Mouse (Mus musculus) limb, embryonic 11.5 days (tissue): ENCODE results near the gene Alox5. TPM values are rescaled to one million over a fixed set of nuclear protein-coding genes. Genes with fewer than 3 reads are reported as not detected.
"Not testable (repeated sequence)": the region's sequence is repeated elsewhere in the genome, so short reads cannot be mapped to it uniquely, and the experiment has no call there.

Experiments used
- ATAC-seq: fragments of 200-750 bp; cut with Nextera tagmentation; 2 replicates; pipeline ENCODE4 v1.8.0; 2017; ENCODE audit warnings: low read depth; ENCODE audit not compliant: insufficient number of reproducible peaks, low FRiP score, low TSS enrichment
- DNase-seq: peaks from one replicate; pipeline ENCODE4 v3.0.0-alpha.2; 2015; ENCODE audit warnings: low spot score
- H3K27ac ChIP-seq: fragments of 300-500 bp; sonication (generic); replicated peaks from 2 replicates; pipeline ENCODE4 v1.5.1; 2014; ENCODE audit warnings: low read depth, mild to moderate bottlenecking, low read length
- H3K27me3 ChIP-seq: fragments of 300-500 bp; sonication (generic); 2 replicates; pipeline ENCODE4 v1.6.1; 2014; ENCODE audit warnings: mild to moderate bottlenecking, low read length, mixed read lengths; ENCODE audit not compliant: control insufficient read depth, insufficient read depth
- H3K36me3 ChIP-seq: fragments of 300-500 bp; sonication (generic); 2 replicates; pipeline ENCODE4 v1.6.1; 2014; ENCODE audit warnings: mild to moderate bottlenecking, low read length, moderate library complexity, mixed read lengths; ENCODE audit not compliant: control insufficient read depth, insufficient read depth
- H3K4me1 ChIP-seq: fragments of 300-500 bp; sonication (generic); 2 replicates; pipeline ENCODE4 v1.6.1; 2014; ENCODE audit warnings: low read length, mixed read lengths; ENCODE audit not compliant: control insufficient read depth, insufficient read depth
- H3K4me2 ChIP-seq: fragments of 300-500 bp; sonication (generic); 2 replicates; pipeline ENCODE4 v1.6.1; 2014; ENCODE audit warnings: low read depth, mild to moderate bottlenecking, moderate library complexity; ENCODE audit not compliant: severe bottlenecking
- H3K4me3 ChIP-seq: fragments of 300-500 bp; sonication (generic); 2 replicates; pipeline ENCODE4 v1.5.1; 2014; ENCODE audit warnings: low read depth, low read length
- H3K9ac ChIP-seq: fragments of 300-500 bp; sonication (generic); 2 replicates; pipeline ENCODE4 v1.6.1; 2014; ENCODE audit warnings: mild to moderate bottlenecking, low read length
- H3K9me3 ChIP-seq: fragments of 300-500 bp; sonication (generic); 2 replicates; pipeline ENCODE4 v1.6.1; 2016; ENCODE audit warnings: low read length; ENCODE audit not compliant: control insufficient read depth
- WGBS: fragments of 180-500 bp; shearing (Covaris S2); extraction: QIAGEN DNeasy Blood & Tissue Kit; methylation state at CpG from one replicate; pipeline ENCODE4 v1.1.7; 2014; 5-methylcytosine and 5-hydroxymethylcytosine counted together
- polyA plus RNA-seq: library from polyadenylated mRNA; unstranded; fragments of >200 nt; fragmentation: Nextera tagmentation; extraction: Ambion mirVana; gene quantifications from 2 replicates; pipeline ENCODE4 v1.2.1, GENCODE M21; 2014

The Alox5 gene
- polyA plus RNA-seq, result 0.75 and 0.98 TPM in 2 replicates

- Histone ChIP-seq H3K27me3 (peaks cover 21% of the 10 kb centered on the region; the same call in 1 of the 2 replicates), H3K27ac (no peak within 1 kb of the TSS), H3K9me3 (no peaks in the 10 kb centered on the region), H3K9ac (no peak within 1 kb of the TSS; the same call in 1 of the 2 replicates), H3K36me3 (no peaks in the 10 kb centered on the region), H3K4me2 (peak within 1 kb of the TSS; percentile 64), H3K4me1 (no peaks in the 10 kb centered on the region; the same call in 1 of the 2 replicates), H3K4me3 (peak within 1 kb of the TSS; percentile 22)
- ATAC-seq (0 out of 2 replicates have a peak, but pooled peaks have one; percentile 54), DNase-seq (peak; percentile 42)
- WGBS, result 4% methylated on average over 43 of the region's 43 CpGs
Observed at GRCm38 (mm10) chr6:116460544-116461283, at the start of gene Alox5. Gene Alox5 (minus strand): TSS chr6:116461178.

DNA sequence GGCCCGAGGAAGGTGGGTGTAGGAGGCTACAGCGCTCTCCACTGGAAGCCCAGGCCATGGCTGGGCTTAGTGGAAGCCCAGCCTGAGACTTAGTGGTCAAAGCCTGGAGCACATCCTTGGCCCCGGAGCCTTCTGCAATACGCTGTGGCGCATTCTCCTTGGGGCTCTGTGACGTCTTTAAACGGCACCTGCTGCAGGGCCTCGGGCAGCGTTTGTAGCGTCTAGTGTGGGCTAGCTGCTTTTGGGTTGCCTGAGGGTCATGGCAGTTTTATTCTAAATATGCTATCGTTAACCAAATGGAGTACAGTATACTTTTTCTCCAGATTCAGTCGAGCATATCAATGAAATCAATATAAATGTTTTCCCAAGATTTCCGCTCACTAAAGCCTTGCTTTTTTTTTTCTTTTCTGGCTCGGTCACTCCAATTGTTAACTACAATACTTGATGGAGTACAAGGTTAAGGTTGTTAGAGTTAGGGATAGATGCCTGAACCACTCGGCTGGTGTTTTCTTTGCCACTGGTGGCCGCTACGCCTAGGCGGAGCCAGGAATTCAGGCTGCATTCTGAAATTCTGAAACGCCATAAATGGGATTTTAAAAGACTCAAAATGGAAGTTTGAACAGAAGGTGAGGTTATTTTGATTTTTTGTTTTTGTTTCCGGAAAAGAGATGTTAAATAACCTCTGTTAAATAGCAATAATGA, 45.5 kb upstream of the Alox5 start, which contains the start of gene Olfr212:
Olfr212 (plus strand) TSS at position 215 of the 702 bp plus-strand sequence.
- H3K27me3 ChIP-seq, ATAC-seq, DNase-seq, H3K4me3 ChIP-seq, H3K4me1 ChIP-seq, H3K4me2 ChIP-seq, H3K36me3 ChIP-seq, H3K27ac ChIP-seq, H3K9me3 ChIP-seq, H3K9ac ChIP-seq: not testable (repeated sequence)
- 89% methylated on average over 19 of the region's 20 CpGs for WGBS

- H3K4me1 ChIP-seq, result no peaks in the 10 kb centered on the region
- no peaks in the 10 kb centered on the region for H3K9me3 ChIP-seq
- WGBS, result 80% methylated on average over 1 of the region's 1 CpGs
- H3K27ac ChIP-seq, result no peak overlapping the region
- no peaks in the 10 kb centered on the region for H3K27me3 ChIP-seq
- no peak overlapping the region for H3K4me3 ChIP-seq
- H3K9ac ChIP-seq, result no peak overlapping the region
- ATAC-seq (no peak), DNase-seq (no peak)
- H3K36me3 ChIP-seq, result no peaks in the 10 kb centered on the region
- H3K4me2 ChIP-seq, result no peak overlapping the region
Observed at GRCm38 (mm10) chr6:116495960-116496359, 35.0 kb upstream of the Alox5 start.

DNA sequence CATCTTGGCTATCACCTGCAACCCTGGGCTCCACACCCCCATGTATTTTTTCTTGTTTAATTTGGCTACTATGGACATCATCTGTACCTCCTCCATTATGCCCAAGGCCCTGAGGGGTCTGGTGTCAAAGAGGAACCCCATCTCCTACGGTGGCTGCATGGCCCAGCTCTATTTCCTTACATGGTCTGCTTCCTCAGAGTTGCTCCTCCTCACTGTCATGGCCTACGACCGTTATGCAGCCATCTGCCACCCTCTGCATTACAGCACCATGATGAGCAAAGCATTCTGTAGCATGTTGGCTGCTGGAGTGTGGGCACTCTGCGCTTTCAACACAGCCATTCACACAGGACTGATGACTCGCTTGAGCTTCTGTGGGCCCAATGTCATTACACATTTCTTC, 32.8 kb upstream of the Alox5 start:
- ATAC-seq (no peak), DNase-seq (no peak)
- H3K4me1 ChIP-seq, result no peaks in the 10 kb centered on the region
- no peak overlapping the region for H3K4me3 ChIP-seq
- H3K4me2 ChIP-seq, result no peak overlapping the region
- H3K27ac ChIP-seq, result no peak overlapping the region
- no peak overlapping the region for H3K9ac ChIP-seq
- H3K9me3 ChIP-seq, result no peaks in the 10 kb centered on the region
- H3K36me3 ChIP-seq, result no peaks in the 10 kb centered on the region
- H3K27me3 ChIP-seq, result no peaks in the 10 kb centered on the region
- 88% methylated on average over 5 of the region's 5 CpGs for WGBS

DNA sequence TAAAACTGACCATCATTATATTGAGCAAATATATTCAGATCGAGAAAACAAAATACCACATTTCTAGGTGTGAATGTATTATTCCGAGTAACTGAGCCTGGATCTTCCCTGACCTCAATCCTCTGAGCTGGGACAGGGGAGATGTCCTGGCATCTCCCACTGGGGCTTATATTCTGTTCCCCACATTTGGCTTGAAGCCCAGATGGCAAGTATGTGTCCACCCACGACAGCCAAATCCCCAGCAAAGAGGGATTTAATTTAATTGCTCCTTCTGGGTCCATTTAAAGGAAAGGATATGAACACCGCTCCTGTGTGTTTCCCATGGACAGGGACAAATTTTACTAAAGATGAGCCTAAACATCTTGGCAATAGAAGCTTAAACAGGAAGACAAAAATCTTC, 27.8 kb upstream of the Alox5 start, which contains the start of gene Olfr211:
Olfr211 (plus strand) TSS at position 301 of the 400 bp plus-strand sequence.
- Histone ChIP-seq H3K27me3 (no peaks in the 10 kb centered on the region), H3K9me3 (no peaks in the 10 kb centered on the region), H3K36me3 (no peaks in the 10 kb centered on the region), H3K4me1 (no peaks in the 10 kb centered on the region), H3K9ac (no peak within 1 kb of the TSS), H3K4me2 (no peak within 1 kb of the TSS), H3K27ac (no peak within 1 kb of the TSS), H3K4me3 (no peak within 1 kb of the TSS)
- ATAC-seq (no peak), DNase-seq (no peak)
- WGBS, result 71% methylated on average over 4 of the region's 4 CpGs

GRCm38 (mm10) chr6:116486833-116487232, 25.9 kb upstream of the Alox5 start:
- no peak for ATAC-seq
- Histone ChIP-seq H3K9me3 (no peaks in the 10 kb centered on the region), H3K9ac (no peak overlapping the region), H3K27me3 (no peaks in the 10 kb centered on the region), H3K27ac (no peak overlapping the region), H3K4me2 (no peak overlapping the region), H3K4me1 (no peaks in the 10 kb centered on the region), H3K4me3 (no peak overlapping the region), H3K36me3 (no peaks in the 10 kb centered on the region)
- 81% methylated on average over 1 of the region's 1 CpGs for WGBS
- DNase-seq, result no peak

DNA sequence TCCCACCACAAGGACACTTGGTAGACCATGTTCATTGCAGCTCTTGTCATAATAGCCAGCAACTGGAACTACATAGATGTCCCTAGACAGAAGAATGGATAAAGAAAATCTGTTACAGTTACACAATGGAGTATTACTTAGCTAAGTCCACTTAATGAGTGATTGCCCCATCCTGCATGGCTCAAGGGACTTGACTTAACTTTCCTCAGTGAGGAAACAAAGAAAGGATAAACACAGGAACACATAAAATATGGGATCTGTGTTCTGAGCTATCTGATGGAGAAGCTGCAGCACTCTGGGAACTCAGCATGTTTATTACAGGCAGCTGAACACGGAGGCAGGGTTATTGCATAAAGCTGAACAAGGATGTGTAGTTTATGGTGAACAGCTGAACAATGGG, 24.1 kb upstream of the Alox5 start:
- ATAC-seq, result no peak

GRCm38 (mm10) chr6:116468081-116468480, 7.1 kb upstream of the Alox5 start:
- DNase-seq, result no peak
- no peaks in the 10 kb centered on the region for H3K4me1 ChIP-seq
- no peak overlapping the region for H3K4me2 ChIP-seq
- no peak overlapping the region for H3K9ac ChIP-seq
- no peak overlapping the region for H3K27ac ChIP-seq
- 32% methylated on average over 3 of the region's 3 CpGs for WGBS
- H3K9me3 ChIP-seq, result no peaks in the 10 kb centered on the region
- H3K36me3 ChIP-seq, result no peaks in the 10 kb centered on the region
- no peak overlapping the region for H3K4me3 ChIP-seq
- no peak for ATAC-seq
- no peaks in the 10 kb centered on the region for H3K27me3 ChIP-seq

More for the DNA sequence above, 24.1 kb upstream of the Alox5 start:
- Histone ChIP-seq H3K9me3 (no peaks in the 10 kb centered on the region), H3K4me2 (no peak overlapping the region), H3K4me3 (no peak overlapping the region), H3K36me3 (no peaks in the 10 kb centered on the region), H3K27me3 (no peaks in the 10 kb centered on the region), H3K27ac (no peak overlapping the region), H3K4me1 (no peaks in the 10 kb centered on the region), H3K9ac (no peak overlapping the region)
- WGBS, result 55% methylated on average over 1 of the region's 1 CpGs
- DNase-seq, result no peak
